Mouse (Mus musculus): ENCODE measurements around the gene Apol7b. TPM values are rescaled to one million over a fixed set of nuclear protein-coding genes. Genes with fewer than 3 reads are reported as not detected.
"Not testable (repeated sequence)": the region's sequence is repeated elsewhere in the genome, so short reads cannot be mapped to it uniquely, and the experiment has no call there.

The Apol7b gene
- not detected in 2 replicates for polyA plus RNA-seq (2012; ENCODE audit: insufficient read depth, low replicate concordance)

GRCm38 (mm10) chr15:77447392-77447791 is at the start of gene Apol7b:
Gene Apol7b (minus strand): TSS chr15:77447492.
- H3K36me3 ChIP-seq (replicated peaks; ENCODE audit: low read length); H3K27me3 ChIP-seq (replicated peaks); H3K9me3 ChIP-seq; H3K4me1 ChIP-seq; H3K4me3 ChIP-seq (replicated peaks): not testable (repeated sequence)

GRCm38 (mm10) chr15:77494694-77495093 is 47.4 kb upstream of the Apol7b start:
- not testable (repeated sequence) for H3K4me3 ChIP-seq (replicated peaks); H3K36me3 ChIP-seq (replicated peaks; ENCODE audit: low read length); H3K27me3 ChIP-seq (replicated peaks); H3K9me3 ChIP-seq; H3K4me1 ChIP-seq

- not testable (repeated sequence) for H3K36me3 ChIP-seq (replicated peaks; ENCODE audit: low read length); H3K4me3 ChIP-seq (replicated peaks); H3K4me1 ChIP-seq; H3K9me3 ChIP-seq; H3K27me3 ChIP-seq (replicated peaks)
Measured at GRCm38 (mm10) chr15:77493181-77493580, 45.9 kb upstream of the Apol7b start.

GRCm38 (mm10) chr15:77482140-77482794 is 35.0 kb upstream of the Apol7b start:
- Histone ChIP-seq H3K4me3 (replicated peaks) (no peak overlapping the region), H3K4me1 (no peaks in the 10 kb centered on the region), H3K27me3 (replicated peaks) (no peaks in the 10 kb centered on the region), H3K9me3 (no peaks in the 10 kb centered on the region), H3K36me3 (replicated peaks; ENCODE audit: low read length) (no peaks in the 10 kb centered on the region)
- TF ChIP-seq GATA1 (IDR thresholded peaks at IDR 0.05; ENCODE audit: borderline replicate concordance, low read length) (no peak), FLI1 (IDR thresholded peaks at IDR 0.05; ENCODE audit: low read length) (no peak)

DNA sequence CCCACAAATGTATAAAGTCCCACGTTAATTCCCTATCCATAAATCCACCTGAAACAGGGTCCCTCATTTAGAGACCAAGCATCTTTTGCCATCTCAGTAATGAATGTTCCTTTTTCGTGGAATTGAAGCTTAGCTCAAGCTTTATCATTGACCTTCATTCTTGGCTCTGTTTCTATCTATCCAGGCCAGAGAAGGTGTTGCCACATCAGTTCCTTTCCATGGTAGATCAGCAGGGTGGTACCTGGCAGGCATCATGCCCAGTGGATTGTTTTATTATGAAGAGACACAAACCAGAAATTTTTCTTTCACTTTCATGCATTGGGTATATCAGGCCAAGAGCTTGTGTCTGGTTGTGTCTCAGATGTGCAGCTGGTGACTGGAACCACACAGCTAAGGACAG is 29.4 kb upstream of the Apol7b start, which contains the start of gene Apol10a:
Gene Apol10a (plus strand): TSS at position 355 of the 400 bp plus-strand sequence.
- H3K4me3 ChIP-seq (replicated peaks); H3K27me3 ChIP-seq (replicated peaks); H3K9me3 ChIP-seq; H3K36me3 ChIP-seq (replicated peaks; ENCODE audit: low read length); H3K4me1 ChIP-seq: not testable (repeated sequence)

DNA sequence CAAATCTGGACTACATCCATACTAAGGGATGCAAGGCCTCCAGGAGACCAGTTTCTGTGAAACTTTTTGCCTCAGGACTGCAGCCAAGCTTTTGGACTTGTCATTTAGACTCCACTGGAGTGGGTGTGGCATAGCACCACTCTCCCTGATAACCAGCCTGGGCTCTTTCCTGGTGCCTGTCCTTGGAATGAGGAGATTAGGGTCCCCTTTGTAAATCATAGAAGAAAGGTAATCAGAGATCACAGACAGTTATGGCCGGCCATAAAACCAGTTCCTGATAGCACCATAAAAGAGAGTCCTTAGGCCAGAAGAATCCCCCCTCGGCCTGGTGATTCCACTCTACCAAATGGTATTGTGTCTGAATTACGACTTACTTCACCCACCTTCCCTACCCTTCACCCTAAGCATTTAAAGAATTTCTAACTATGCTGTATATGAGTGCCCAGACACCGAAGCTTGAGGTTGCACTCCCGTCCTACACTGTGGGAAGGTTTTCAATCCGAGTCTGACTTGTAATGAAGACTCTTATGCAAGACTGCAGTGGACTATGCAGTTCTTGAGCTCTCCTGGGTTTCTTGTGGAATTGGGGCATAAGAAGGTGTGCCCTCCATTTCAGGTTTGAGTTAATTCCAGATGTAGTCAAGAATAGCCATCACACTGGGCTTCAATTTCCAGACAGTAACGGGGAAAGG is 27.6 kb upstream of the Apol7b start:
- H3K4me1 ChIP-seq; H3K27me3 ChIP-seq (replicated peaks): not testable (repeated sequence)

GRCm38 (mm10) chr15:77449927-77450326 is 2.6 kb upstream of the Apol7b start:
- H3K36me3 ChIP-seq (replicated peaks; ENCODE audit: low read length); H3K4me1 ChIP-seq; H3K9me3 ChIP-seq; H3K27me3 ChIP-seq (replicated peaks); H3K4me3 ChIP-seq (replicated peaks): not testable (repeated sequence)

More for the DNA sequence above, 27.6 kb upstream of the Apol7b start:
- not testable (repeated sequence) for H3K36me3 ChIP-seq (replicated peaks; ENCODE audit: low read length); H3K9me3 ChIP-seq; H3K4me3 ChIP-seq (replicated peaks)

GRCm38 (mm10) chr15:77445668-77446067 is 1.6 kb downstream of the Apol7b start:
- H3K4me1 ChIP-seq; H3K36me3 ChIP-seq (replicated peaks; ENCODE audit: low read length); H3K4me3 ChIP-seq (replicated peaks); H3K27me3 ChIP-seq (replicated peaks); H3K9me3 ChIP-seq: not testable (repeated sequence)

DNA sequence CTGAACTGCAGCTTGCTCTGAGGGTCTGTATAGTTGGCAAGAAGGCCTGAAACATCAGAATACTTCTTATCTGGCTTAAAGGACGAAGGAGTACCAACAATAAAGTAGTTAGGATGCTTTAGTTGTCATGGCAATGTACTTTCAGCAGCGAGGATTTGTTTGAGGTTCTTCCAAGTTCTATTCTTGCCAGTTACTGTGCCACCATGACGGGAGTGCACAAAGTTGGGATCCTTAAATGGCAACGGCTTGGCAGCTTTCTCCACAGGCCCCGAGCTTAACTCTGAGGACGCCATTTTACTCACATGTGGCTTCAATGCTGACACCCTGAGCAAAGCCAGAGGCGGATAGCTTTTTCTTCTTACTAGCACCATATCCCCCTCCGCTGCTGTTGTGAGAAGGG is 2.5 kb downstream of the Apol7b start:
- H3K36me3 ChIP-seq (replicated peaks; ENCODE audit: low read length); H3K9me3 ChIP-seq; H3K27me3 ChIP-seq (replicated peaks); H3K4me1 ChIP-seq; H3K4me3 ChIP-seq (replicated peaks): not testable (repeated sequence)

DNA sequence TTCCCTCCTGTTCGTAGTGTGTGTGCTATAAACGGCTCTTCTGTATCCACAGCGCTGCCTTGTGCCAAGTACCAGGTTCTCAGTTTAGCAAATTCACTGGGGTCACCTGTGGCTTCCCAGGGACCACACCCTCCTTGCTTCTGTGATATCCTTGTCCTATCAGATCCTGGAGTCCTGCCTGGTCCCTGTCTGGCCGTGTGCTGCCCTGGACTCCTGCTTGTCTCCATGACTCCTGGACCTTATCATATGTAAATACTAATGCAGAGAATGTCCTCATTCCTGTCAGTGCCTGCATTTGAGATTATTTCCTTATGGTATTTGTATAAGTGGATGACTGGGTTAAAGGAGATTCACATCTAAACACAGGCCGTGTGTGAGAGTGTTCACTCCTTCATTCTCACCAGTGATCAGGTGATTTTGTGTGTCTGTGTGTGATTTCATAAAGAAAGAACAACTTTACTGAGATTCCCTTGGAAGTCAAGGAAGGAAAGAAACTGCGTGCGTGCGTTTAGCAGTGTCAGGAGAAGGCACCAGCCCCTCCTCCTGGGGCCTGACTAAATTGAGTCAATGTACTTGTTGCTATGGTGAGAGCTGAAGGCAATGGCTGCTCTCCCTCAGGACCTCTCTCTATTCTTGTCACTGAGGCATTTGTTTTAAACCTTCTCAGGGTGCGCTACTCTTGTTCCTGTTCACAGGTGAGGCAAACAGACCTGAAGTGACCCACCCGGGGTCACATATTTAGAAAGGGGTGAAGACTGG is 18.4 kb downstream of the Apol7b start:
- not testable (repeated sequence) for H3K36me3 ChIP-seq (replicated peaks; ENCODE audit: low read length); H3K4me1 ChIP-seq; H3K27me3 ChIP-seq (replicated peaks); H3K9me3 ChIP-seq; H3K4me3 ChIP-seq (replicated peaks)

DNA sequence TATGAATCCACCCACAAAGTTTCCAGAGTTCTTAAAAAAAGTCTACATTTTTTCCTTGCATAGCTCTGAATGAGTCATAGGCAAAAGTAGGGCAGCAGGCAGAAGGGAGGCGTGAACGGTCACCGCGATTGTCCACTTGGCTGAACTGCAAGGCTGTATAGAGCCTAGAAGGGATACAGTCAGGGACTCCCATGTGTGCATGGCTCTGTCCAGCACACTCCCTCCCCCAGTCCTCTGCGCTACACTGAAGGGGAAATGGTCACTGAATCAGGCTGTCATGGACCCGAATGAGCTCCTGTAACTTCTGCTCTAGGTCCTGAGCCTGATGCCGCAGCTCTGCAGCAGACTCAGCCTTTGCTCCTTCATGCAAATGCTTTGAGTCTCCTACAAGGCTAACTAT is 24.4 kb downstream of the Apol7b start:
- not testable (repeated sequence) for H3K27me3 ChIP-seq (replicated peaks); H3K4me1 ChIP-seq; H3K36me3 ChIP-seq (replicated peaks; ENCODE audit: low read length); H3K4me3 ChIP-seq (replicated peaks); H3K9me3 ChIP-seq

GRCm38 (mm10) chr15:77419657-77420056 is 27.6 kb downstream of the Apol7b start:
- H3K4me1 ChIP-seq; H3K27me3 ChIP-seq (replicated peaks); H3K9me3 ChIP-seq; H3K36me3 ChIP-seq (replicated peaks; ENCODE audit: low read length); H3K4me3 ChIP-seq (replicated peaks): not testable (repeated sequence)

GRCm38 (mm10) chr15:77416655-77417333 is 30.5 kb downstream of the Apol7b start:
- H3K4me1 ChIP-seq; H3K27me3 ChIP-seq (replicated peaks); H3K4me3 ChIP-seq (replicated peaks); H3K36me3 ChIP-seq (replicated peaks; ENCODE audit: low read length); H3K9me3 ChIP-seq: not testable (repeated sequence)

GRCm38 (mm10) chr15:77415653-77416052 is 31.6 kb downstream of the Apol7b start:
- H3K27me3 ChIP-seq (replicated peaks): not testable (repeated sequence)

DNA sequence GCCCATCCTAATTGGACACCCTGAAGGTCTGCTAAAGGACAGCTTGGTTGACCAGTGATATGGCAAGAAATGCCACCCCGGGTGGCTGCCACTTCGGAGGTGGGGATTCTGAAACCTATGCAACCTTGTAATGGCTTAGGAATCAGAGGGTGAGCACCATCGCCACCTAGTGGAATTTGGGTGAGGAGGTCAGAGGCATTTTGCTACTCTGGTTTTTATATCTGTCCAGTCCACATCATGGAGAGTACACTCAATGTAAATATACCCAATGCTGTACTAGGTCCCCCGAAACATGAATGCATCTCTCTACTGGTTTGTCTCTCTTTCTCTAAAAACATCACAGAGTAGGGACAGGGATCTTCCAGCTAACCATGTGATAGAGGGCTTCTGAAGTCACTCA is 34.6 kb downstream of the Apol7b start:
- not testable (repeated sequence) for H3K27me3 ChIP-seq (replicated peaks); H3K36me3 ChIP-seq (replicated peaks; ENCODE audit: low read length); H3K4me1 ChIP-seq; H3K4me3 ChIP-seq (replicated peaks); H3K9me3 ChIP-seq

More at GRCm38 (mm10) chr15:77415653-77416052, 31.6 kb downstream of the Apol7b start:
- H3K36me3 ChIP-seq (replicated peaks; ENCODE audit: low read length); H3K4me1 ChIP-seq; H3K4me3 ChIP-seq (replicated peaks); H3K9me3 ChIP-seq: not testable (repeated sequence)
